Mouse (Mus musculus): ENCODE data around the gene Pcdh9. TPM values are rescaled to one million over a fixed set of nuclear protein-coding genes. Genes with fewer than 3 reads are reported as not detected.

Gene Pcdh9
- polyA plus RNA-seq, 1 experiment from 2014 or later, result 27.5 TPM

GRCm38 (mm10) chr14:93066732-93067410 is 823.6 kb downstream of the Pcdh9 start:
- no peaks in the 10 kb centered on the region for H3K4me1 ChIP-seq (ENCODE audit: control insufficient read depth, insufficient read depth, low read length)
- no peaks in the 10 kb centered on the region for H3K9me3 ChIP-seq (replicated peaks; ENCODE audit: control insufficient read depth, low read length)
- no peaks in the 10 kb centered on the region for H3K27me3 ChIP-seq (ENCODE audit: control insufficient read depth, insufficient read depth, low read length)
- H3K9ac ChIP-seq (replicated peaks; ENCODE audit: low read length), result no peak overlapping the region
- H3K4me2 ChIP-seq (ENCODE audit: low read depth, low read length), result no peak overlapping the region
- no peak overlapping the region for H3K27ac ChIP-seq (replicated peaks; ENCODE audit: low read depth, low read length)
- H3K4me3 ChIP-seq (ENCODE audit: low read depth, low read length), result no peak overlapping the region
- ATAC-seq (replicated peaks; ENCODE audit: insufficient number of reproducible peaks, low FRiP score, low TSS enrichment, low read depth) (peak; percentile 56; the same call in 1 of the 2 replicates), DNase-seq (ENCODE audit: low spot score) (no peak)
- 57% methylated on average over 8 of the region's 8 CpGs for WGBS
- no peaks in the 10 kb centered on the region for H3K36me3 ChIP-seq (replicated peaks; ENCODE audit: control insufficient read depth, insufficient read depth, low read depth, low read length)

GRCm38 (mm10) chr14:93061824-93062620 is 828.5 kb downstream of the Pcdh9 start:
- 86% methylated on average over 5 of the region's 5 CpGs for WGBS
- no peak overlapping the region for H3K27ac ChIP-seq (replicated peaks; ENCODE audit: low read depth, low read length)

GRCm38 (mm10) chr14:93058799-93059198 is 831.7 kb downstream of the Pcdh9 start:
- no peaks in the 10 kb centered on the region for H3K4me1 ChIP-seq (ENCODE audit: control insufficient read depth, insufficient read depth, low read length)
- H3K27me3 ChIP-seq (ENCODE audit: control insufficient read depth, insufficient read depth, low read length), result no peaks in the 10 kb centered on the region
- H3K4me3 ChIP-seq (ENCODE audit: low read depth, low read length), result no peak overlapping the region
- ATAC-seq (replicated peaks; ENCODE audit: insufficient number of reproducible peaks, low FRiP score, low TSS enrichment, low read depth) (no peak), DNase-seq (ENCODE audit: low spot score) (no peak)
- H3K9me3 ChIP-seq (replicated peaks; ENCODE audit: control insufficient read depth, low read length), result no peaks in the 10 kb centered on the region
- no peak overlapping the region for H3K9ac ChIP-seq (replicated peaks; ENCODE audit: low read length)
- H3K4me2 ChIP-seq (ENCODE audit: low read depth, low read length), result no peak overlapping the region
- no peaks in the 10 kb centered on the region for H3K36me3 ChIP-seq (replicated peaks; ENCODE audit: control insufficient read depth, insufficient read depth, low read depth, low read length)
- H3K27ac ChIP-seq (replicated peaks; ENCODE audit: low read depth, low read length), result no peak overlapping the region
- WGBS, result 91% methylated on average over 6 of the region's 6 CpGs

More at GRCm38 (mm10) chr14:93061824-93062620, 828.5 kb downstream of the Pcdh9 start:
- Histone ChIP-seq H3K4me2 (ENCODE audit: low read depth, low read length) (no peak overlapping the region), H3K36me3 (replicated peaks; ENCODE audit: control insufficient read depth, insufficient read depth, low read depth, low read length) (no peaks in the 10 kb centered on the region), H3K9me3 (replicated peaks; ENCODE audit: control insufficient read depth, low read length) (no peaks in the 10 kb centered on the region), H3K27me3 (ENCODE audit: control insufficient read depth, insufficient read depth, low read length) (no peaks in the 10 kb centered on the region), H3K4me3 (ENCODE audit: low read depth, low read length) (no peak overlapping the region), H3K9ac (replicated peaks; ENCODE audit: low read length) (no peak overlapping the region), H3K4me1 (ENCODE audit: control insufficient read depth, insufficient read depth, low read length) (no peaks in the 10 kb centered on the region)
- ATAC-seq (replicated peaks; ENCODE audit: insufficient number of reproducible peaks, low FRiP score, low TSS enrichment, low read depth) (no peak), DNase-seq (ENCODE audit: low spot score) (no peak)

GRCm38 (mm10) chr14:93055997-93056396 is 834.5 kb downstream of the Pcdh9 start:
- Histone ChIP-seq H3K9ac (replicated peaks; ENCODE audit: low read length) (no peak overlapping the region), H3K4me3 (ENCODE audit: low read depth, low read length) (no peak overlapping the region), H3K36me3 (replicated peaks; ENCODE audit: control insufficient read depth, insufficient read depth, low read depth, low read length) (no peaks in the 10 kb centered on the region), H3K4me1 (ENCODE audit: control insufficient read depth, insufficient read depth, low read length) (no peaks in the 10 kb centered on the region), H3K9me3 (replicated peaks; ENCODE audit: control insufficient read depth, low read length) (no peaks in the 10 kb centered on the region), H3K27ac (replicated peaks; ENCODE audit: low read depth, low read length) (no peak overlapping the region), H3K27me3 (ENCODE audit: control insufficient read depth, insufficient read depth, low read length) (no peaks in the 10 kb centered on the region), H3K4me2 (ENCODE audit: low read depth, low read length) (no peak overlapping the region)
- no peak for ATAC-seq (replicated peaks; ENCODE audit: insufficient number of reproducible peaks, low FRiP score, low TSS enrichment, low read depth)
- no peak for DNase-seq (ENCODE audit: low spot score)
- WGBS, result 86% methylated on average over 3 of the region's 3 CpGs

GRCm38 (mm10) chr14:93040591-93040990 is 849.9 kb downstream of the Pcdh9 start:
- Histone ChIP-seq H3K36me3 (replicated peaks; ENCODE audit: control insufficient read depth, insufficient read depth, low read depth, low read length) (no peaks in the 10 kb centered on the region), H3K4me2 (ENCODE audit: low read depth, low read length) (no peak overlapping the region), H3K27ac (replicated peaks; ENCODE audit: low read depth, low read length) (no peak overlapping the region), H3K9ac (replicated peaks; ENCODE audit: low read length) (no peak overlapping the region), H3K4me1 (ENCODE audit: control insufficient read depth, insufficient read depth, low read length) (no peaks in the 10 kb centered on the region), H3K9me3 (replicated peaks; ENCODE audit: control insufficient read depth, low read length) (no peaks in the 10 kb centered on the region), H3K27me3 (ENCODE audit: control insufficient read depth, insufficient read depth, low read length) (no peaks in the 10 kb centered on the region), H3K4me3 (ENCODE audit: low read depth, low read length) (no peak overlapping the region)
- no peak for ATAC-seq (replicated peaks; ENCODE audit: insufficient number of reproducible peaks, low FRiP score, low TSS enrichment, low read depth)
- no peak for DNase-seq (ENCODE audit: low spot score)
- 78% methylated on average over 6 of the region's 6 CpGs for WGBS

GRCm38 (mm10) chr14:93039326-93040221 is 850.9 kb downstream of the Pcdh9 start:
- Histone ChIP-seq H3K27me3 (ENCODE audit: control insufficient read depth, insufficient read depth, low read length) (no peaks in the 10 kb centered on the region), H3K36me3 (replicated peaks; ENCODE audit: control insufficient read depth, insufficient read depth, low read depth, low read length) (no peaks in the 10 kb centered on the region), H3K4me1 (ENCODE audit: control insufficient read depth, insufficient read depth, low read length) (no peaks in the 10 kb centered on the region), H3K4me3 (ENCODE audit: low read depth, low read length) (no peak overlapping the region), H3K9ac (replicated peaks; ENCODE audit: low read length) (no peak overlapping the region), H3K9me3 (replicated peaks; ENCODE audit: control insufficient read depth, low read length) (no peaks in the 10 kb centered on the region), H3K27ac (replicated peaks; ENCODE audit: low read depth, low read length) (no peak overlapping the region), H3K4me2 (ENCODE audit: low read depth, low read length) (no peak overlapping the region)
- 76% methylated on average over 8 of the region's 8 CpGs for WGBS
- ATAC-seq (replicated peaks; ENCODE audit: insufficient number of reproducible peaks, low FRiP score, low TSS enrichment, low read depth) (no peak), DNase-seq (ENCODE audit: low spot score) (peak; percentile 5)

GRCm38 (mm10) chr14:93009147-93010064 is 881.1 kb downstream of the Pcdh9 start:
- Histone ChIP-seq H3K4me1 (ENCODE audit: control insufficient read depth, insufficient read depth, low read length) (no peaks in the 10 kb centered on the region), H3K4me3 (ENCODE audit: low read depth, low read length) (no peak overlapping the region), H3K4me2 (ENCODE audit: low read depth, low read length) (no peak overlapping the region), H3K36me3 (replicated peaks; ENCODE audit: control insufficient read depth, insufficient read depth, low read depth, low read length) (no peaks in the 10 kb centered on the region), H3K27ac (replicated peaks; ENCODE audit: low read depth, low read length) (no peak overlapping the region), H3K9me3 (replicated peaks; ENCODE audit: control insufficient read depth, low read length) (no peaks in the 10 kb centered on the region), H3K27me3 (ENCODE audit: control insufficient read depth, insufficient read depth, low read length) (no peaks in the 10 kb centered on the region), H3K9ac (replicated peaks; ENCODE audit: low read length) (no peak overlapping the region)
- ATAC-seq (replicated peaks; ENCODE audit: insufficient number of reproducible peaks, low FRiP score, low TSS enrichment, low read depth), result peak; percentile 44; the same call in 1 of the 2 replicates
- WGBS, result 63% methylated on average over 5 of the region's 5 CpGs
- peak; percentile 44 for DNase-seq (ENCODE audit: low spot score)
